ENCODE assay signal across 10 mouse cellular contexts in genomic region chr2:124369291-124369690, GRCm38 (mm10).
A peak's percentile ranks its signal among the peaks of the same experiment; 100 is the strongest.
DNase-seq lines count a peak whose midpoint lies in the region; ATAC-seq and TF ChIP-seq lines count a peak whose summit lies in the region.
"Had no signal": no experiment of that assay in that cellular context is flagged by ENCODE, and none has a peak within 500 bp of the region (broad histone marks: within the 10 kb centered on the region; RNA-seq: fewer than 3 reads in every experiment).

No protein-coding gene starts in this region.

- ATAC-seq in hindbrain, embryonic 15.5 days (ENCODE audit: low FRiP score, low read depth): no peak; the same call in 1 of the 2 replicates
- no peak for ATAC-seq in lung, embryonic 16.5 days (ENCODE audit: low read depth)
- ATAC-seq: liver, postnatal 0 days had no signal

- H3K9me3 ChIP-seq in hindbrain, embryonic 15.5 days: no peaks in the 10 kb centered on the region
- no peaks in the 10 kb centered on the region for H3K9me3 ChIP-seq in hindbrain, embryonic 10.5 days
- no peaks in the 10 kb centered on the region for H3K9me3 ChIP-seq in lung, embryonic 16.5 days (ENCODE audit: control insufficient read depth, low read length)
- H3K9me3 ChIP-seq: stomach, embryonic 15.5 days had no signal

- no peak overlapping the region for H3K4me2 ChIP-seq in hindbrain, embryonic 15.5 days
- H3K4me2 ChIP-seq in lung, embryonic 16.5 days (ENCODE audit: low read depth, low read length): no peak overlapping the region
- H3K4me2 ChIP-seq: stomach, embryonic 15.5 days had no signal

- H3K9ac ChIP-seq in hindbrain, embryonic 15.5 days: no peak overlapping the region
- H3K9ac ChIP-seq in lung, embryonic 16.5 days (ENCODE audit: low read length): no peak overlapping the region
- H3K9ac ChIP-seq: liver, postnatal 0 days; stomach, embryonic 15.5 days had no signal

- no peak for TF ChIP-seq POLR2A in lung, adult 2 months (IDR thresholded peaks at IDR 0.05; ENCODE audit: borderline replicate concordance, extremely low read depth, low read depth, low read length)

- peak; percentile 49 to 57 for DNase-seq in cerebellum, postnatal 10 days
- DNase-seq in cerebellum, adult 9-11 months: no peak
- no peak for DNase-seq in hindbrain, embryonic 10.5 days (ENCODE audit: low spot score)
- no peak for DNase-seq in lung, adult 2 months
- DNase-seq in heart, postnatal 4 days: peak; percentile 32
- DNase-seq in testis, postnatal 14 days (ENCODE audit: low spot score): no peak

- no peaks in the 10 kb centered on the region for H3K36me3 ChIP-seq in hindbrain, embryonic 15.5 days
- H3K36me3 ChIP-seq in hindbrain, embryonic 10.5 days: no peaks in the 10 kb centered on the region
- H3K36me3 ChIP-seq in lung, embryonic 16.5 days (ENCODE audit: control insufficient read depth, insufficient read depth, low read length): no peaks in the 10 kb centered on the region
- H3K36me3 ChIP-seq: stomach, embryonic 15.5 days had no signal

- H3K4me1 ChIP-seq in hindbrain, embryonic 15.5 days (replicated peaks): peaks cover 9% of the 10 kb centered on the region; the same call in 1 of the 2 replicates
- H3K4me1 ChIP-seq in hindbrain, embryonic 10.5 days (replicated peaks): no peaks in the 10 kb centered on the region
- H3K4me1 ChIP-seq in lung, embryonic 16.5 days (replicated peaks; ENCODE audit: control insufficient read depth, insufficient read depth, low read length): peaks cover 8% of the 10 kb centered on the region; the same call in 1 of the 2 replicates
- peaks cover 3% of the 10 kb centered on the region; the same call in 1 of the 2 replicates for H3K4me1 ChIP-seq in lung, adult 2 months (ENCODE audit: control insufficient read depth, insufficient read depth, low read length)

- WGBS in hindbrain, embryonic 15.5 days: 59% methylated on average over 1 of the region's 1 CpGs
- WGBS in hindbrain, embryonic 10.5 days: 90% methylated on average over 1 of the region's 1 CpGs
- 57% methylated on average over 1 of the region's 1 CpGs for WGBS in lung, embryonic 16.5 days
- WGBS in lung, adult 2 months: 41% methylated on average over 1 of the region's 1 CpGs

- 0 out of 2 replicates have a peak overlapping the region, but pooled peaks have one; percentile 34 for H3K27ac ChIP-seq in hindbrain, embryonic 15.5 days (replicated peaks)
- no peak overlapping the region for H3K27ac ChIP-seq in hindbrain, embryonic 10.5 days
- 0 out of 2 replicates have a peak overlapping the region, but pooled peaks have one; percentile 32 for H3K27ac ChIP-seq in lung, embryonic 16.5 days (ENCODE audit: low read length)
- H3K27ac ChIP-seq: stomach, embryonic 15.5 days had no signal

- no peaks in the 10 kb centered on the region for H3K27me3 ChIP-seq in hindbrain, embryonic 15.5 days
- no peaks in the 10 kb centered on the region for H3K27me3 ChIP-seq in hindbrain, embryonic 10.5 days (ENCODE audit: insufficient read depth, poor library complexity, severe bottlenecking)
- H3K27me3 ChIP-seq in lung, embryonic 16.5 days (ENCODE audit: control insufficient read depth, insufficient read depth, low read depth, low read length): no peaks in the 10 kb centered on the region
- H3K27me3 ChIP-seq: stomach, embryonic 15.5 days had no signal

- no peak for TF ChIP-seq CTCF in lung, adult 2 months (IDR thresholded peaks at IDR 0.05; ENCODE audit: insufficient read depth, low read length)

- H3K4me3 ChIP-seq in hindbrain, embryonic 15.5 days: no peak overlapping the region
- no peak overlapping the region for H3K4me3 ChIP-seq in hindbrain, embryonic 10.5 days
- H3K4me3 ChIP-seq in lung, embryonic 16.5 days (ENCODE audit: low read length): no peak overlapping the region
- H3K4me3 ChIP-seq in lung, adult 2 months (replicated peaks; ENCODE audit: extremely low read depth, low read depth, low read length): no peak overlapping the region
- H3K4me3 ChIP-seq: stomach, embryonic 15.5 days had no signal

Comparison
In these comparisons a context has a peak if more than half of its experiments do, and no peak if none do; other contexts are left out.
1. DNase-seq: peak in cerebellum, postnatal 10 days (2 of 2) and heart, postnatal 4 days (single experiment); none in cerebellum, adult 9-11 months (single experiment), hindbrain, embryonic 10.5 days (single experiment), lung, adult 2 months (single experiment) and testis, postnatal 14 days (single experiment).